Mouse (Mus musculus): ENCODE measurements around the gene Rab19.
"Not testable (repeated sequence)": the region's sequence is repeated elsewhere in the genome, so short reads cannot be mapped to it uniquely, and the experiment has no call there.

The Rab19 gene

DNA sequence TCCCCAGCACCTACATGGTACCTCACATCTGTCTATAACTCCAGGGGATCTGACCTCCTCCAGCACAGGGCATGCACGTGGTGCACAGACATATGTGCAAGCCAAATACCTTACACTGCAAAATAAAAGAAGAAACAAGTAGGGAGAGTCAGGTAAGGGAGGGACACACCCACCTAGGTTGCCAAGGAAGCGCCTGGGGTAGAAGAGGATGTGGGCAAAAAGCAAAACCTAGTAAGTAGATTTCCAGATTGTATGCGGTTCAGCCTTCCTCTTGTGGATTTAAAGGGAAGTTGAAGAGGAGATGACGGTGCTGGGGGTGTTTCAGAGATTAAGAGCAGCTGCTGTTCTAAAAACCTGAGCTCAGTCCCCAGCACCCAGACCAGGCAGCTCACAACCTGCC lies 1.8 kb upstream of the Rab19 start:
- DNase-seq (ENCODE audit: low read depth, low spot score), result peak; percentile 61

DNA sequence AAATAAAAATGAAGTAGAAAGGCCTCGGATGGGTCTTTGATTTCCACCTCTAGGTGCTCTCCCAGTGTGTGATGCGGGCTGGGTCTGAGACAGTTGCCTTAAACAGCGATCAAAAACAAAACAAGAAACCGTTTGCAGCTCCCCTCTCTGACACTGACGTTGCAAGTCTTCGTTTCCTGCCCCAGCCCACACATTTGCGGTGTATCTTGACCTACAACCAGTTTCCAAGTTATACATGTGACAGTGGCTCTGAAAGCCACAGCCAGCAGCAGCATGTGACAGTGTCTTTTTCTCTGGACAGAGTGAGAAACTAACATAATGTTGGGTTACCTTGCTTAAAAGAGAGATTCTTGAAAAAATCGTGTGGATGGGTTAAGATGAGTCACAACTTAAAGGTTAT lies 1.2 kb upstream of the Rab19 start:
- peak; percentile 71 for DNase-seq (ENCODE audit: low read depth, low spot score)

DNA sequence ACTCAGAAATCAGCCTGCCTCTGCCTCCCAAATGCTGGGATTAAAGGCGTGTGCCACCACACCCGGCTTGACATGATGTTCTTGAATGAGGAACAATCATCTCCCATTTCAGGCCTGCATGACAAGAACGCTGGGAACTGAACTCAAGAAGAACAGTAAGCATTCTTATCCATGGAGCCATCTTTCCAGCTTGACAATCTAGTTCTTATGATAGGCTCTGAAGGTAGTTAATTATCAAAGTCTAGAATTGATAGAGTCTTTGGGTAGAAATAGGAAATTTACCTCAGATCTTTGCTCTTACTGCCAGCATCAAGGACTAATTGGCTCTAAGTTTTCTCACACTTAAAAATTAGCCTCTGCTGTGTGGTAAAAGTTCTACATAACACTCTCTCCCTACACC lies 699 bp upstream of the Rab19 start:
- peak; percentile 52 for DNase-seq (ENCODE audit: low read depth, low spot score)

DNA sequence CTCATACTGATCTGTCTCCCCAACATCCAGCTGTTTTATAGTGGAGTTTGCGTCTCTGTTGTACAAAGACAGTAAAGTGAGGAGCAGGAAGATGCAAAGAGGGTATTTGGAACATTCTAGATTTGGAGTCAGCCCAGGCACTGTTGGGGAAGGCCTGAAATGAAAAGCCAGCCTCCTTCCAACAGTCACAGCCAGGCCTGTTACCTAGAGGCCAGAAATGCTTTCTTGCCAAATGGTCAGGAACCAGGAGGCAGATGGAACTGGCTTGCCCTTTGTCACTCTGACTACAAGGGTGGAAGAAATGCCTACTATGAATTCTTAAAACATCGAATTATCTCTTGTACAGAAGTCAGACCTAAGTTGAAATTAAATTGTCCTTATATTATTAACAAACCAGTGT lies 9.0 kb downstream of the Rab19 start:
- DNase-seq (ENCODE audit: low read depth, low spot score), result no peak

DNA sequence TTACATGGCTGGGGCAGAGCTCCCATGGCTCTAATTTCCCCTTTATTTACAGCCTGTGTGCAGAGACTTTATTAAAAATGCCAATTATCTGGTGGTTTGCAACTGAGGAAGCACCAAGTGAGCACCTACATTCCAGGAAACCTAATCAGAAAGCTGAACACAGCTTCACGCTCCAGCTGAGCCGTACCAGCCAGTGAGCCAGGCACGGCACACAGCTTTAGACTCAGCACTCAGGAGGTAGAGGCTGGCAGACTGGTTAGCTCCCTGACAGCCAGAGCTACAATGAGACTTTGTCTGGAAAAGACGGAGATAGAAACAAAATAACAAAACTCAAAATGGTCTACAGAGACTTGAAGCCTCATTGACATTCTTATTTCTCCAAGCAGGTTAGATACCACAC lies 14.5 kb downstream of the Rab19 start:
- no peak for DNase-seq (ENCODE audit: low read depth, low spot score)

DNA sequence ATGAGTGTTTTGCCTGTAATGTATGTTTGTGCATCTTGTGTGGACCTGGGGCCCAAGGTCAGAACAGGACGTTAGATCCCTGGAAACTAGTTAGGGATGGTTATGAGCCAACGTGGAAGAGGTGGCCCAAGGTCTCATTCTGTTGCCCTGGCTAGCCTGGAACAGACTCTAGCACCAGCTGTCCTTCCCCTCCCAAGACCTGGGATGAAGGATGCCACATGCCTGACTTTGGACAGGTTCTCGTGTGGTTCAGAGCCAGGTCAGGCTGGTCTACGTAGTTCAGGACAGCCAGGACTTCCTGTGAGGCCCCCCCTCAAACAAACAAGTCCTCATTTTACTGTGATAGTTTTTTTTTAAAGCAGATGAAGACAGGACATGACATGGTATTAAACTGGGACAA lies 14.9 kb downstream of the Rab19 start:
- DNase-seq (ENCODE audit: low read depth, low spot score), result no peak

DNA sequence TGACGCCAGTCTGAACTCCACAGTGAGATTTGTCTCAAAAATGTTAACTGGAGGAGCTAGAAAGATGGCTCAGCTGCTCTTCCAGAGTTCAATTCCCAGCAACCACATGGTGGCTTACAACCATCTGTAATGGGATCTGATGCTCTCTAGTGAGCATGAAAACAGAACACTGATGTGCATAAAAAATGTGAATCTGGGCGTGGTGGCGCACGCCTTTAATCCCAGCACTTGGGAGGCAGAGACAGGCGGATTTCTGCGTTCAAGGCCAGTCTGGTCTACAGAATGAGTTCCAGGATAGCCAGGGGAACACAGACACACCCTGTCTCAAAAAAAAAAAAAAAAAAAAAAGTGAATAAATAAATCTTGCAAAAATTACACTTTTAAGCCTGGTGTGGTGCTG lies 16.1 kb downstream of the Rab19 start:
- no peak for DNase-seq (ENCODE audit: low read depth, low spot score)

DNA sequence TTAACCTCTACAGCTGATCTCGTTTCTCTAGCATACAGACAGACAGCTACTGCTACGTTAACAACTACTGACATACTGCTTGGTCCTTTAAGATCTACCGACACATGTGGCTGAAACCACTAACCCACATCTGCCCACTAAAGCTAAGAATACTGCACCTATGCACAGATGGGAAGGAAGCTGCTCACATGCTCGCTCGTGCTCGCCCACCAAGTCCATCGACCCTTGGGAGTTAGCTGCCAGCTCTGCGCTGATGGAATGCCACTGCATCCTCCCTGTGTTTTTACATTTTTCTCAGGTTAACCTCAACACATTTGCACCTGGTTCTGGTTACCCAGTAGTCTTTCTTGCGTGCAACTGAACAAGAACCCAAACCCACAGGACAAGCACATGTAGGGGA lies 17.4 kb downstream of the Rab19 start:
- DNase-seq (ENCODE audit: low read depth, low spot score), result no peak

DNA sequence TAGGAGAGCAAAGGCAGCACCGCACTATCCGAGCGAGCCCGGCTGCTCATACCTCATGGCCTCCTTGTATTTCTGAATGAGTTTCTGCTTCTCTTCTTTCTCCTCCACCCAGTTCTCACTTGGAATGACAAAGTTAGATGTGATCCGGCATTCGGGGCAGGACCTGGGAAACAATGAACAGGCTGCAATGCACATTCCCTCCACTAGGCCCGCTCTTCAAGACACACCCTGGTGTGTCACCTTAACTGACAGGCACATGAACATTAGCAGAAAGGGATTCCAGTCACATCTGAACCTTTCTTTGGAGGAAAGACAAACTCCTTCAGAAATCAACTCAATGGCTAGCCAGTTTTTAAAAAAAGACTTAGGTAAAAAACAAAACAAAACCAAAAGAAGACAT lies 19.4 kb downstream of the Rab19 start:
- DNase-seq (ENCODE audit: low read depth, low spot score), result no peak

DNA sequence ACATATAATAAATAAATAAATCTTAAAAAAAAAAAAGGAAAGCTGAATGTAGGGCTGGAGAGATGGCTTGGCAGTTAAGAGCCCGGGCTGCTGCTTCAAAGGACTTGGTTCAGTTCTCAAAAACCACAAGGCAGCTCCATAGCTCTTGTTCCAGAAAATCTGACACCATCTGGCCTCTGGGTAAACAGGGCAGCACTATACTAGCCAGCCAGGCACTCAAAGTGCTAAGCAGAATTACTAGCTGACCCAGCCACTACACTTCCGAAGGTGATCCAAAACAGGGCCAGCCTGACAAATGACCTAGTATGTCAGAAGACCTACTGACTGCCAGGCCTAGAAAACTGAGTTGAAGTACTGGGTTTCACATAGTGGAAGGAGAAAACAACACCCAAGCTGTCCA lies 22.2 kb downstream of the Rab19 start:
- no peak for DNase-seq (ENCODE audit: low read depth, low spot score)

DNA sequence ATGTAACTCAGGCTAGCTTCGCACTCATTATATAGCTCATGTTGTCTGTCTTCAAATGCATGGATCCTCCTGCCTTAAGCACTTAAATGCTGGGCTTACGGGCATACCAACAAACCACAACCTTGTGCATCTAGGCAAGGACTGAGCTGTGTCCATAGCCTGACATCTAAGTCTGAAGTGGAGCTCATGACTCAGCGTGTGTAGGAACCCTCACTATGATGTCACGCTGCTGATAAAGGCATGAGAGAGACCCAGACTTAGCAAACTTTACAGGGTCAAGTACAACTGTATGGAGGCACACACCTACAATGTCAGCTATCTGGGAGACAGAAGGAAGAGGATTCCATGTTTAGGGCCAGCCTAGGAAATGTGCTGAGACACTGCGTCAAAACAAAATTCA lies 25.5 kb downstream of the Rab19 start:
- DNase-seq (ENCODE audit: low read depth, low spot score), result no peak

DNA sequence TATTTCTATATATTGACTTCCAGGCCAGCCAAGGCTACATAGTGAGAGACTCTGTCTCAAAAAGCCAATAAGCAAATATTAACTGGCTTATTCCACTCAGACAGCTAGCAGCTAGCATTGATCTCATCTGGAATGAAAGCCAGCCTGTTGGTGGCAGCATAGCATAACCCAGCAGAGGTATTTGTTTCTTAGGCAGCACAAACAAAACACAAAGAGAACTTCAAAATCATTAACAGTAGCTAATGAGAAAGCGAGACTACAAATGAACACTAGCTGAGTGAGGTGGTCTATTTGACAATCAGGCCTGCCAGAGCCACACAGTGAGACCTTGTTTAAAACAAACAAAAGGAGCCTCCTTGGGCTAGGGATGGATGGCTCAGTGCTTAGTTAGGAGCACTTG lies 33.1 kb downstream of the Rab19 start:
- DNase-seq (ENCODE audit: low read depth, low spot score), result peak; percentile 20

DNA sequence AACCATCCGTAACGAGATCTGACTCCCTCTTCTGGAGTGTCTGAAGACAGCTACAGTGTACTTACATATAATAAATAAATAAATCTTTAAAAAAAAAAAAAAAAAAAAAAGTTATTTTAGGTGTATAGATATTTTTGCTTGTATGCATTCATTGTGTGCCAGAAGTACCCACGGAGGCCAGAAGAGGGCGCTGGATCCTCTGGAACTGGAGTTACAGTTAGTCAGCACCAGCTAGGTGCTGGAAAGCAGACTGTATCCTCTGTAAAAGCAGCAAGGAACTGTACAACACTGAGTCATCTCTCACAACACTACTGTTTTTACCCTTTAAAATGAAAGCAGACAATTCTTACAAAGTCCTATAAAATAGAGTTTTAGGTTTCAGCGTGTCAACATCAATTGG lies 34.8 kb downstream of the Rab19 start:
- peak; percentile 75 for DNase-seq (ENCODE audit: low read depth, low spot score)

DNA sequence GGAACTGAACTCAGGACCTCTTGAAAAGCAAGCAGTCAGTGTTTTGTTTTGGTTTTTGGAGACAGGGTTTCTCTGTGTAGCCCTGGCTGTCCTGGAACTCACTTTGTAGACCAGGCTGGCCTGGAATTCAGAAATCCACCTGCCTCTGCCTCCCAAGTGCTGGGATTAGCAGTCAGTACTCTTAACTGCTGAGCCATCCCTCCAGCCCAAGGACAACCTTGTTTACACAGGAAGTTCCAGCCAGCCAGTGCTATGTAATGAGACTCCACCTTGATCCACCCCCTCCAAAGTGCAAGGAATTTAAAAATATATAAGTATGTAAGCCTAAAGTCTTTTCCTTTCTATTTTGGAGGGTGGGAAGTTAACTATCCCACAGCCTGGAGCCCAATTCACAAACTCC lies 35.7 kb downstream of the Rab19 start:
- DNase-seq (ENCODE audit: low read depth, low spot score), result not testable (repeated sequence)

DNA sequence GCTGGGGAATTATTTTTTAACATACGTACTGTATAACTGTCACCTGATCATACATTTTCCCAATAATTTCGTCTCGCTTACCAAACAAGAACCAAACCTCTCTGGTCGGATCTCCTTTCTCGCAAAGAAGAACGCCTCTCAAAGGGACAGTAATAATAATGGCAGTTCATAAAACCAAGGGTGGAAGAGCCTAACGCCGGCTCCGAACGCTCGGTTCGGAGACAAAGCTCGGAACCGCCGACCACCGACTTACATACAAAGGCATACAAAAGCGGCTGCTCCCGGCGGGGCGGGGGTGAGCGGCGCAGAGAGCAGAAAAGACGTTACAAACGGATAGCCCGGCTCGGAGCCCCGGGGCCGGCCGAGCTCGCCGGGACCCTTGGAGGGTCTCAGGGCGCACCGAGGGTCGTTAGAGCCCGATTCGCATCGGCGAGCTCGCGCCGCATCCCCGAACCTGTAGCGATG lies 38.4 kb downstream of the Rab19 start:
- no peak for DNase-seq (ENCODE audit: low read depth, low spot score)

DNA sequence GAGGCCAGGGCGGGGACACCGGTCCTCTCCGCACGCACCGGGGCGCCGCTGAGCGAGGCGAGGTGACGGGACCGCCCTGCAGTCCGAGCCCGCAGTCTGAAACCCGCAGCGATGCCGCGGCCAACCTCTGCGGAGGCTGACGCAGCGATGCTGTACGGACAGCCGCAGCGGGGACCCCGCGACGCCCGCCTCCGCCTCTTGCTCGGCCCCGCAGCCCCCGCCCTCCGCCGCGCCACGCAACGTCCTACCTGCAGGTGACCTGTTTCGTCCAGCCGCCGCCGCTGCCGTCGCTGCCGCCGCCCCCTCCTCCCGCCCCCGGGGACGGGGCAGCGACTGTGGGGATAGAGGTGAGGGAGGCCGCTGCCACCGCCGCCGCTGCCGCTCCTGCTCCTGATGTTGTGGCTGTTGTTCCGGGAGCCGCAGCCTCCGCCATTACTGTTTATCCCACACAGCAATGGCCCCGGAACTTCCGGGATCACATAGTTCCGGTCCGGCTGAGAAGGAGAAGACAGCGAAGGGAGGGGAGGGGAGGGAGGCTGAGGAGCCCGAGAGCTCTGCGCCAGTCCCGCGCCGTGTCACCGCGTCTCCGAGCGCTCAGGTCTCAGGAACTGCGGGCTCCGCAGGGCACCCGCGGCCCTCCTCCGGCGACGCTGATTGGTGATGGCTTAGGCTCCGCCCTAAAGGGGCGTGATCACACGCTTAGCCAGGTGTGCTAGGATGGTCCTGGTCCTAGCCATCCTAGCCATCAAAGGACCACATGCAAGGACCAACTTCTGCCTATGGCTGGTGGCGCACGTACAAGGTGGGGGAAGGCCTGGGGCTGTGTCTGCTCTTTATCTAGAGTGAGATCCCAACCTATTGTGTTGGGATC lies 39.1 kb downstream of the Rab19 start, which contains the start of gene Mkrn1:
Mkrn1 (minus strand) TSS at position 612 of the 871 bp plus-strand sequence.
- DNase-seq (ENCODE audit: low read depth, low spot score), result peak; percentile 90

DNA sequence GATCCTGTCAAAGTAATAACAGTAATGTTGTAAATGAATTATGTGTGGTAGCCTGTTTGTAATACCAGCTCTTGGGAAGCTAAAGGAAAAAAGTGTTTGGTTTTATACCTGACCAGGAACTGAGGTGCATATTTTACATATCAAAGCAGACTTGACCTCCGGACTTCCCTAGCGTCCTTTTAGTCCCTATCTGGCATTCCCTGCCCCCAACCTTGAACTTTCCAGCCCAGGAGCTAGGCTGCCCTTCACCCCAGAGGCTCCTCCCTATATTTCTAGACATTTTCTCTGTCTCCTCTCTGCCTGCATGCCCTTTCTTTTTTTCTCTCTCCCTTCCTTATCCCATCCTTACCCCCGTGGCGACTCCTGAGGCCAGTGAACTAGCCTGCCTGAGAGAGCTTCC lies 39.9 kb downstream of the Rab19 start:
- DNase-seq (ENCODE audit: low read depth, low spot score), result no peak

DNA sequence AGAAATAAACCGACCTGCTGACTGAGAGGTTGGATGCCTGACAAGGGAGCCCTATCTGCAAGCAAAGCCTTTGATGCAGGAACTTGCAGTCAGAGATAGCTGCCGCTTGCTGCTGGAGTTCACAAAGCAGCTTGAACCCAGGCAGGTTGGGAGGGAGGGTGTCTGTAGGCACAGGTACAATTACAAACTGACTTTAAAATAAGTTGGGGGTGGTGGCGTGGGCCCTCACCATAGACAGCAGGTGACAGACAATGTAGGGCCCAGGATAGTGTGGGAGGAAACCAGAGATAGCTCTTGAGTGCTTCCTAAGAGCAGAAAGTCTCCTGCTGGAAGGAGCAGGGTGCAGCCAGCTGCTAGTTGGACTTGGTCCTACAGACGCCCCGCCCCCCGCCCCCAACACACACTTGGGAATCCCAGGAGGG lies 42.2 kb downstream of the Rab19 start:
- DNase-seq (ENCODE audit: low read depth, low spot score), result no peak

DNA sequence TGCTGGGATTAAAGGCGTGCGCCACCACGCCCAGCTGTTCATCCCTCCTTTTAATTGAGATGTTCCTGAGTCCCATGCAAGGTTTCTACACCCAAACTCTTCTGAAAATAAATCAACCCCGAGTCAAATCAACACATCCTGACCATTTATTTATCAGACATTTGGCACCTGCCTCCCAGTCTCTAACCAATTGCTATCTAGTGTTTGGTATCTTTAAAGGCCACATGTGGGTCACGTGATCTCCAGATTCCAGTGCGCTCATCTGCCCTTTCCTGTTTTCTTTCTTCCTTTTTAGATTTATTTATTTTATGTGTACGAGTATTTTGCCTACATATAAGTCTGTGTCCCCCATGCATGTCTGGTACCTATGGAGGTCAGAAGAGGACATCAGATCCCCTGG lies 42.7 kb downstream of the Rab19 start:
- DNase-seq (ENCODE audit: low read depth, low spot score), result no peak

DNA sequence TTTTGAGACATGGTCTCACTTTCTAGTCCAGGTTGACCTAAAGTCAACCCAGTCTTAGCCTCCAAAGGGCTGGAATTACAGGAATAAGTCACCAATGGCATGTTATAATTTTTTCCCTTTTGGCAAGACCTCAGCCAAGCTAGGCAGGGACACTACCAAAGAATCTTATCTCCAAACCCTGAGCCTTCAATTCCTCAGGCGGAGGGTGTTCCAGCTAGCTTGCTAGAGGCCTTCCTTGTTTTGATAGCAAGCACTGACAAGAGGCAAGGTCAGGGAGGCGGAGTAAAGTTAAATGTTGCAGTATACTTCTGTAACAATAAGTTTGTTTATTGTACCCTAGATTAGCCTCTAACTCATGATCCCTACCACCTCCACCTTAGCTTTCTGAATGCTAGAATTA lies 44.2 kb downstream of the Rab19 start:
- DNase-seq (ENCODE audit: low read depth, low spot score), result no peak

DNA sequence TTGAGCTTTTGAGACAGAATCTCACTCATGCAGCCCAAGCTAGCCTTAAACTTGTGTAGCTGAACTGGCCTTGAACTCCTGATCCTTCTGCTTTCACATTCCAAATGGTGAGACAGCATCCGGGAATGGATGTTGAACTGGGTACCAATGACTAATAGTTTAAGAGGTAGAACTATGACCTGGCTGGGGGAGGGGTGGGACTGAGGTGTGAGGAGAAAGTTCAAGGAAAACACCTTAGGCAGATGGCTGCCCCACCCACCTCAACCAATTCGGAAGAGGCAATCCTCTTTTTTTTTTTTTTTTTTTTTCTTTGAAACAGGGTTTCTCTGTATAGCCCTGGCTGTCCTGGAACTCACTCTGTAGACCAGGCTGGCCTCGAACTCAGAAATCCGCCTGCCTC lies 45.8 kb downstream of the Rab19 start:
- DNase-seq (ENCODE audit: low read depth, low spot score), result no peak

DNA sequence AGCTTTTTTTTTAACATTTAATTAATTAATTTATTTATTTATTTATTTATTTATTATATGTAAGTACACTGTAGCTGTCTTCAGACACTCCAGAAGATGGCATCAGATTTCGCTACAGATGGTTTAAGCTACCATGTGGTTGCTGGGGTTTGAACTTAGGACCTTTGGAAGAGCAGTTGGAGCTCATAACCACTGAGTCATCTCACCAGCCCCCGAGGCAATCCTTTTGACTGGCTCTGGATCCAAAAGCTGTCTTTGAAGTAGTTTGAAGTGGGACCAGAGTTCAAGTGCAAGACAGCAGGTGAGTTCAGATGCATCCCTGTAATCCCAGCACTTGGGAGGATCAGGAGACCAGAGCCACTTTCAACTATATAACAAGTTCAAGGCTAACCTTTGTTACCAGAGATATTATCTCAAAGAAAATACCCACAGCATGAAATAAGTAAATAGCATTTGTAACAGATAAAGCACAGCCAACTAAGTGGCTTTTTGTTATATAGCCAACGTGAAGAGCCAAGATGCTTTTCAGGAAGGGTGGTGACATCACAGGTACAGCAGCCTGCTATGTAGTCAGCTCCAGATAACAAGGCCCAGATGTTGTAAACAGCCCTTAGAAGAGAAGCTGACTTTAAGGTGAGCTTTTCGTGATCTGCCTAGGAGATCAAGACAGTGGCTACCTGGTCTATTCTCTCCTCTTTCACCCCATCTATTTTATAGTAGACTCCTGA lies 46.5 kb downstream of the Rab19 start:
- DNase-seq (ENCODE audit: low read depth, low spot score), result no peak
